14 mouse cellular contexts compared by ENCODE assay signal in genomic region chr10:95317581-95318391, GRCm38 (mm10). TPM values are rescaled to one million over a fixed set of nuclear protein-coding genes. Genes with fewer than 3 reads are reported as not detected.
DNase-seq lines count a peak whose midpoint lies in the region; ATAC-seq and TF ChIP-seq lines count a peak whose summit lies in the region.
"Had no signal": no experiment of that assay in that cellular context is flagged by ENCODE, and none has a peak within 500 bp of the region (broad histone marks: within the 10 kb centered on the region; RNA-seq: fewer than 3 reads in every experiment).

No protein-coding gene starts in this region.

- 0 out of 2 replicates have a peak overlapping the region, but pooled peaks have one; percentile 26 for H3K27ac ChIP-seq in kidney, adult 2 months (ENCODE audit: insufficient read depth, low read depth, low read length)
- no peak overlapping the region for H3K27ac ChIP-seq in hindbrain, embryonic 11.5 days (ENCODE audit: low read depth, low read length)
- H3K27ac ChIP-seq: embryonic facial prominence, embryonic 12.5 days; intestine, embryonic 15.5 days; limb, embryonic 15.5 days; stomach, embryonic 15.5 days had no signal

- 85% methylated on average over 21 of the region's 21 CpGs for WGBS in kidney, adult 2 months
- 88% methylated on average over 21 of the region's 21 CpGs for WGBS in hindbrain, embryonic 11.5 days

- H3K4me1 ChIP-seq in kidney, adult 2 months (ENCODE audit: control insufficient read depth, insufficient read depth, low read length): peaks cover 20% of the 10 kb centered on the region
- peaks cover 80% of the 10 kb centered on the region for H3K4me1 ChIP-seq in G1E (ENCODE audit: insufficient read depth, low read depth, low read length)
- 0 out of 2 replicates have a peak, but pooled peaks cover 3% of the 10 kb centered on the region for H3K4me1 ChIP-seq in hindbrain, embryonic 11.5 days (replicated peaks; ENCODE audit: control insufficient read depth, insufficient read depth, low read length)

- H3K9me3 ChIP-seq in G1E (replicated peaks): no peaks in the 10 kb centered on the region
- no peaks in the 10 kb centered on the region for H3K9me3 ChIP-seq in hindbrain, embryonic 11.5 days (ENCODE audit: control insufficient read depth, low read length)
- H3K9me3 ChIP-seq: embryonic facial prominence, embryonic 12.5 days; intestine, embryonic 15.5 days; limb, embryonic 15.5 days; stomach, embryonic 15.5 days had no signal

- H3K36me3 ChIP-seq in kidney, adult 2 months (ENCODE audit: control insufficient read depth, insufficient read depth, low read length): no peaks in the 10 kb centered on the region; the same call in 1 of the 2 replicates
- H3K36me3 ChIP-seq in G1E (replicated peaks): peaks cover 39% of the 10 kb centered on the region
- H3K36me3 ChIP-seq in hindbrain, embryonic 11.5 days (ENCODE audit: control insufficient read depth, insufficient read depth, low read length): no peaks in the 10 kb centered on the region
- H3K36me3 ChIP-seq: embryonic facial prominence, embryonic 12.5 days; intestine, embryonic 15.5 days; limb, embryonic 15.5 days; stomach, embryonic 15.5 days had no signal

- DNase-seq in kidney, adult 2 months: peak; percentile 32
- no peak for DNase-seq in kidney, adult 9 months
- DNase-seq in G1E (ENCODE audit: low spot score): peak; percentile 42
- peak; percentile 28 for DNase-seq in gastrocnemius, postnatal 10 days
- peak; percentile 69 to 78 for DNase-seq in heart, postnatal 10 days
- no peak for DNase-seq in embryo, embryonic 10 days (ENCODE audit: low spot score)
- DNase-seq in hindbrain, embryonic 11.5 days (ENCODE audit: low spot score): no peak
- DNase-seq in thymus, postnatal 25 days: no peak
- DNase-seq: cerebellum, adult 11-12 months had no signal

- TF ChIP-seq POLR2A in kidney, adult 2 months (IDR thresholded peaks at IDR 0.05; ENCODE audit: low read depth, low read length): no peak

- TF ChIP-seq CTCF in kidney, adult 2 months (conservative IDR thresholded peaks at IDR 0.05; ENCODE audit: insufficient read depth, insufficient read length, low read depth, low read length): no peak
- no peak for TF ChIP-seq CTCF in G1E (IDR thresholded peaks at IDR 0.05; ENCODE audit: low read depth, low read length)

- no peak overlapping the region for H3K4me2 ChIP-seq in hindbrain, embryonic 11.5 days (replicated peaks; ENCODE audit: low read depth, low read length)
- H3K4me2 ChIP-seq: embryonic facial prominence, embryonic 12.5 days; intestine, embryonic 15.5 days; limb, embryonic 15.5 days; stomach, embryonic 15.5 days had no signal

- intact Hi-C loops in heart, postnatal 10 days (cut with DNase I): loop anchor here (5.0 kb wide), 1 partner anchor 175 kb away; no protein-coding TSS in a partner anchor

- no peak overlapping the region for H3K4me3 ChIP-seq in kidney, adult 2 months (ENCODE audit: insufficient read depth, low read depth, low read length)
- peak overlapping the region; percentile 65 for H3K4me3 ChIP-seq in G1E (ENCODE audit: low read depth, low read length)
- H3K4me3 ChIP-seq in hindbrain, embryonic 11.5 days (ENCODE audit: low read depth, low read length): no peak overlapping the region
- H3K4me3 ChIP-seq: embryonic facial prominence, embryonic 12.5 days; intestine, embryonic 15.5 days; limb, embryonic 15.5 days; stomach, embryonic 15.5 days had no signal

- no peaks in the 10 kb centered on the region for H3K27me3 ChIP-seq in kidney, adult 2 months (replicated peaks; ENCODE audit: control insufficient read depth, insufficient read depth, low read length)
- no peaks in the 10 kb centered on the region for H3K27me3 ChIP-seq in G1E (ENCODE audit: insufficient read depth, low read length)
- H3K27me3 ChIP-seq in hindbrain, embryonic 11.5 days (ENCODE audit: control insufficient read depth, insufficient read depth, low read length): no peaks in the 10 kb centered on the region; the same call in 1 of the 2 replicates
- H3K27me3 ChIP-seq: embryonic facial prominence, embryonic 12.5 days; intestine, embryonic 15.5 days; limb, embryonic 15.5 days; stomach, embryonic 15.5 days had no signal

- peak; percentile 59 for ATAC-seq in G1E (ENCODE audit: extremely low read depth, insufficient number of reproducible peaks, low FRiP score, poor library complexity, severe bottlenecking)
- ATAC-seq in hindbrain, embryonic 11.5 days (ENCODE audit: low FRiP score): no peak
- ATAC-seq: forebrain, embryonic 16.5 days; intestine, embryonic 15.5 days had no signal

- H3K9ac ChIP-seq in hindbrain, embryonic 11.5 days (ENCODE audit: low read depth, low read length): no peak overlapping the region
- H3K9ac ChIP-seq: embryonic facial prominence, embryonic 12.5 days; intestine, embryonic 15.5 days; limb, embryonic 15.5 days; stomach, embryonic 15.5 days had no signal

RNA-seq across cellular contexts. Expression of gene Cradd, which starts 6.1 kb away (rescaled TPM):
- polyA plus RNA-seq in kidney, adult 2 months (2012; rRNA removed): 20.0 and 22.5 TPM in 2 replicates
- 81.4 and 91.9 TPM in 2 replicates for total RNA-seq in G1E (2014; fragmentation: Nextera tagmentation)
- 9.0 and 9.1 TPM in 2 replicates for total RNA-seq in G1E (2017)
- 22.5 and 24.4 TPM in 2 replicates for polyA plus RNA-seq in G1E (2012)
- 10 to 100 TPM; 12.1 to 14.3 TPM for total RNA-seq in gastrocnemius, postnatal 10 days (2021)
- 10 to 100 TPM; 12.9 to 13.5 TPM for total RNA-seq in heart, postnatal 10 days (2021)
- polyA plus RNA-seq in hindbrain, embryonic 11.5 days (2014; fragmentation: Nextera tagmentation; extraction: Ambion mirVana): 16.0 and 17.6 TPM in 2 replicates

Comparison
In these comparisons a context has a peak if more than half of its experiments do, and no peak if none do; other contexts are left out.
1. DNase-seq: peak in kidney, adult 2 months (single experiment), G1E (single experiment), gastrocnemius, postnatal 10 days (single experiment) and heart, postnatal 10 days (2 of 2); none in kidney, adult 9 months (single experiment), embryo, embryonic 10 days (single experiment), hindbrain, embryonic 11.5 days (single experiment) and thymus, postnatal 25 days (single experiment).